Mouse (Mus musculus): Measurements from ENCODE around the gene Gstt1.

Gene Gstt1

DNA sequence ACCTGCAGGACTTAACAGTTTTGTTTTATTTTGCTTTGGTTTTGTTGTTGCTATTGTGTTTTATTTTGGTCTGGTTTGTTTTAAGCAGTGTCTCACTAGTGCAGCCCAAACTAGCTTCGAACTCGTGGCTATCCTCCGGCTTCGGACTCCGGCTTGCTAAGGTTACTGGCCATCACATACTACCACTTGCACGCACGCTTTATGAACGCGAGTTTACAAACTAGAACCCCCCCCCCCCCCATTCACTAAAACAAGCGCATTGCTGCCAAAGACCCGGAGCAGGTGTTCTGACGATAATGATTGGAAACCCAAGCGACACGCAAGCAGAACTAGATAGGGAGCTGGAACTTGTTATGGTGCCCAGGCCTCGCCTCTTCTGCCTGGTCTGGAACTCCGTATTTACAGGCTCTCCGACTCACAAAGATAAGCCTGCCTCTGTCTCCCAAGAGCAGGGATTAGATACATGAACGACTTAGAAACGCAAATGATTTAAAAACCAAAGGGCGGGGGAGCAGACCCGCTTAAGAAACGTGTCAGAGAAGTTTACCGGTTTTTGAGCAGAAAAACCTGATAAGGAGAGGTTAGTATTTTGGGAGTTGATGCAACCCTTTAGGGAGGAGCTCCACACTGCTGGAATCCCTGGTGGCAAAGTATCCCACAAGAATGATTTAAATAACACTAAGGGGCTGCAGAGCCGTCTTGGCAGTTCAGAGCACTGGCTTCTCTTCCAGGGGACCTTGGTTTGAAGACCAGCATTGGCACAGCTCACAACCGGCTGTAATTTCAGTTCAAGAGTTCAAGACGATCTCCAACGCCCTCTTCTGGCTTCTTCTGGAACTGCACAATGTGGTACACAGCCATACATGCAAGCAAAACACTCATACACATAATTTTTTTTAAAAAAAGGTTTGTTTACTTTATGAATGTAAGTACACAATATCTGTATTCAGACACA, 33.6 kb downstream of the Gstt1 start:
- ATAC-seq (ENCODE audit: low TSS enrichment) = peak; percentile 14; the same call in 1 of the 2 replicates

DNA sequence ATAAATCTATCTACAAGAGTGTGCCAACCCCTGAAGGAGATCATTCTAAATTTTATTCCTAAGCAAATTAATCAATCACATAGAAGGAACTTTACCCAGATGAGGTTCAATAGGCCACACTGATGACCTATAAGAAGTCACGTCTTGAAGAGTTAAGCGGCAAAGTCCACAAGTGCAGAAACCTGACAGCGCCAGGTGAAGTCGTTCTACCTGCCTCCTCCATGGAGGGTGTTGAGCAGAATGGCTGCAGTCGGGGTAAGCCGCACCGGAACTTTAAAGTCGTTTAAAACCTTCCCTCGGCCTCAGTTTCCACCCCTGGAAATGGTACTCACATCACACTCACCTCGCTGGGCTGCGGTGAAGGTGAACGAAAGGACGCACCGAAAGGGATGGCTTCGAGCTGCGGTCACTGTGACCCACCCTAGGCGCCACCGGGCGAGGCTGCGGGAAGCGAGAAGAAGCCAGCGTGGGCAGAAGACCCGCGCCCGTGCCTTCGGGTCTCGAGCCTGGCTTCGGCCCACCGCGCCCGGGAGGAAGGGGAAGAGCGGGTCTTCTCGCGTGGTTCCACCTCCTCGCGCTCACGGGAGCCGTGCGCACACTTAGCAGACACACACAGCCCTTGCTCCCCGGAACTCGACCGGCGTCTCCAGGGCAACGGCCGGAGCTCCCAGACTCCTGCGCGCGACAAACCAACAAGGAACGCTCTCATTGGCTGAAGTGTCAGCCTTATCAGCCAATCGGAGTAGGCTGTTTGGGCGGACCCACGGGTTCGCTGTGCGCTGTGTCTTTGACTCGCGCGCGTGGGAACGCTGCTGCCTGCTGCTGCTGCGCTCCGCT, 34.5 kb downstream of the Gstt1 start, which contains the start of gene Cabin1:
Cabin1 (minus strand) TSS at position 660 of the 837 bp plus-strand sequence.
- peak; percentile 100 for ATAC-seq (ENCODE audit: low TSS enrichment)

DNA sequence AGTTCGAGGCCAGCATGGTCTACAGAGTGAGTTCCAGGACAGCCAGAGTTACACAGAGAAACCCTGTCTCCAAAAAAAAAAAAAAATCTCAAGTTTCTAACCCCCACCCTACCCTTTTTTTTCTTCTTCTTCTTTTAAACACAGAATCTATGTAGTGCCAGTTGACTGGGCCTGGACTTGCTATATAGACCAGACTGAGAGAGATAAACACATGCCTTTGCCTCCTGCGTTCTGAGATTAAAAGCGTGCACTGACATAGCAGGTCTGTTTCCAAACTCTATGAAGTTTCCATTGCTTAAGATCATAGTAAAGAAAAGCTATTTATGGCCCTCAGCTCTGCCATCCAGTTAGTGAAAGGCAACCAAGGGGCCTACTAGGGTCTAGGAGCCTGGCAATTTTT, 36.0 kb downstream of the Gstt1 start:
- no peak for ATAC-seq (ENCODE audit: low TSS enrichment)

DNA sequence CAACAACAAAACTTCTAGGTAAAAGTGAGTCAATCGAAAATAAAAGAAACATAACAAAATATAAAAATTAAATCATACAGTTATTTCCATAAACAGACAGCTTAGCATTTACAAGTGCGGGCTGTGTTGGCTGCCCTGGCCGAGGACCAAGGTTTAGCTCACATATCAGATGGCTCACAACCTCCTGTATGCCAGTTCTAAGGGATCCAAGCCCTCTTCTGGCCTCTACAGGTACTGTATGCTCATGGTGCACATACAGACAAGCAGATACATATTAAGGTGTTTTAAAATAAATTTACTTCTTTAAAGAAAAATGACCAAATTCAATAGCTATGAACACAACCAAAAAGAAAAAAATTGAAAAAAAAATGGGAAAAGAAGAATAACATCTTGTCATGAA, 38.1 kb downstream of the Gstt1 start:
- ATAC-seq (ENCODE audit: low TSS enrichment) = no peak

DNA sequence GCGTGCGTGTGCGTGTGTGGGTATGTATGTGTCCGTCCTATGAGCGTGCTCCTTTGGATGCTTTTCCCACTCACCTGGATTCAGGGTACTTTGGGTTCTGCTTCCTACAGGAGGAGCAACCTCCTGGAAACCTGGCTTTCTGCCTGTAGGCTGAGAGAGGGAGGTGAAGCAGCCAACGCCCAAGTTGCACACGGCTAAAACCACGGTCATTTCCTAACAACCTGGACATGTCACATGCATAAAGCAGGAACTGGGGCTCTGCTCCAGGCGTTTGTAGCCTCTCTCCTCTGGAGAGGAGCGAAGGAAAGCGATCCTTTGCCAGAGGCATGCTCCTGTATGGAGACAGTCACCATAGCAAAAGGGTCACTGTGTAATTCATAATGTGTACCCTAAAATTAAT, 41.7 kb downstream of the Gstt1 start:
- ATAC-seq (ENCODE audit: low TSS enrichment) = no peak

DNA sequence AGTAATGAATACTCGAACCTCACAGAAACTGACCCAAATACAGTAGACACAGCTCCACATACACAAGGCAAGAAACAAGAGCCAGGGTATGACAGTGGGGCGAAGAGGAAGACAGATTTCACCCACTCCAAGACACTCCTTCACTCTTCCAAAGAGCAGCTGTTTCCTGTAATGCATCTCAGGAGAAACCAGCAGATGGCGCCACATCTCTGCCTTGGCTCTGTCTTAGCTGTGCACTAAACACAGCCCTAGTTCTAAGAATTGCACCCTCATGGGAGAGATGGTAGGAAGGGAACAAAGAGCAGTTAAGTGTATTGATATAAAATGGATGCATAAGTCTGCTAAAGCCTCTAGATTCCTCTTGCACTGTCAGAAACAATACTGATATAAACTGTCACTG, 54.4 kb downstream of the Gstt1 start:
- ATAC-seq (ENCODE audit: low TSS enrichment) = peak; percentile 81

DNA sequence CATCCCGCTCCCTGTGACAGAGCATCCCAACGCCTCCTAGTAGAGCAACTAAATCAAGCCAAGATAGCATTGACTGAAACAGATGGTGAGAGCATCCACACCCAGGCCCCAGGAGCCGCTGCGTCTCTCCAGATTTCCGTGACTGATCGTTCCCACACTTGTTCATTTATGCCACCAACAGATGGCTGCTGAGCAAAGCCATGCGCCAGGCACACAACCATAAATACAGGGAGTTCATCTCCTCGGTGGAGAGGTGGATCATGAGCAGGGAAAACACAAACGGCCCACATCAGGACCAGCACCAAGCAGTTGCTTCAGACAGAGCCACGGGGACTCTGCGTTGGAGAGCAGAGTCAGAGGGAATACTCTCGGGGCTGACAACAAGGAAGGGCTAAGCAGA, 55.0 kb downstream of the Gstt1 start:
- peak; percentile 83 for ATAC-seq (ENCODE audit: low TSS enrichment)

DNA sequence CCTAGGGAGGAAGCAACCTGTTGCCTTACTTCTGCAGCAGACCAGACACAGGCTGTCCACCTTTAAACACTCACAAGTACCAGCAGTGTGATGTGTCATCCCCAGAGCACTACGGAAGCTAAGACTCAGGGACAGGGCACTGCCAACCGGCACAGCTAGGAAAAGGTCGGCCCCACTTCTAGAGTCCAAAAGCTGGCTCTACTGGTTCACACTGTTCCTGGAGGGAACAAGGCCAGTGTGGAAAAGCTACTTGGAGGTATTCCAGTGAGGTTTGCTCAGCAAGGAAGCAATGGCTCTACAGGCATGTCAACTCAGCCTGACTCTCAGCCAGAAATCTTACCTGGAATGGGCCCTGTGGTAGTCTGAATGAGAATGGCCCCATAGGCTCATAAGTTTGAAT, 57.5 kb downstream of the Gstt1 start:
- no peak for ATAC-seq (ENCODE audit: low TSS enrichment)

All from frontal cortex, adult (tissue).